Mouse (Mus musculus) heart, postnatal 0 days (tissue): ENCODE data around the gene Cep57. TPM values are rescaled to one million over a fixed set of nuclear protein-coding genes. Genes with fewer than 3 reads are reported as not detected.

Experiments used
- ATAC-seq: fragments of 200-750 bp; cut with Nextera tagmentation; 2 replicates; pipeline ENCODE4 v1.8.0; 2017; ENCODE audit warnings: low read depth, moderate number of reproducible peaks, moderate library complexity; ENCODE audit not compliant: insufficient read depth
- DNase-seq: peaks from one replicate; pipeline ENCODE4 v3.0.0-alpha.2; 2016; ENCODE audit warnings: low spot score
- H3K27ac ChIP-seq: fragments of 300-500 bp; sonication (generic); 2 replicates; pipeline ENCODE4 v1.5.1; 2014; ENCODE audit warnings: low read depth, mild to moderate bottlenecking
- H3K27me3 ChIP-seq: fragments of 300-500 bp; sonication (generic); 2 replicates; pipeline ENCODE4 v1.6.1; 2014; ENCODE audit warnings: low read length, mixed read lengths; ENCODE audit not compliant: control insufficient read depth, insufficient read depth
- H3K36me3 ChIP-seq: fragments of 300-500 bp; sonication (generic); replicated peaks from 2 replicates; pipeline ENCODE4 v1.6.1; 2014; ENCODE audit warnings: low read length, mixed read lengths; ENCODE audit not compliant: control insufficient read depth, insufficient read depth
- H3K4me1 ChIP-seq: fragments of 300-500 bp; sonication (generic); 2 replicates; pipeline ENCODE4 v1.6.1; 2014; ENCODE audit warnings: antibody characterized with exemption; ENCODE audit not compliant: control insufficient read depth, insufficient read depth
- H3K4me2 ChIP-seq: fragments of 300-500 bp; sonication (generic); 2 replicates; pipeline ENCODE4 v1.6.1; 2014; ENCODE audit warnings: low read depth, mild to moderate bottlenecking, low read length, moderate library complexity
- H3K4me3 ChIP-seq: fragments of 300-500 bp; sonication (generic); 2 replicates; pipeline ENCODE4 v1.5.1; 2014; ENCODE audit warnings: low read depth, low read length
- H3K9ac ChIP-seq: fragments of 300-500 bp; sonication (generic); replicated peaks from 2 replicates; pipeline ENCODE4 v1.6.1; 2014; ENCODE audit warnings: low read depth, low read length, mixed read lengths
- H3K9me3 ChIP-seq: fragments of 300-500 bp; sonication (generic); replicated peaks from 2 replicates; pipeline ENCODE4 v1.6.1; 2016; ENCODE audit warnings: low read length; ENCODE audit not compliant: control insufficient read depth
- CTCF ChIP-seq: IDR thresholded peaks from 2 replicates; pipeline ENCODE4 v1.5.1; 2016; ENCODE audit warnings: antibody characterized with exemption, control low read depth, low read depth
- EP300 ChIP-seq: IDR thresholded peaks from 2 replicates; pipeline ENCODE4 v1.6.1; 2016; ENCODE audit warnings: antibody characterized with exemption, low read depth
- WGBS: fragments of 180-500 bp; shearing (Covaris S2); extraction: QIAGEN DNeasy Blood & Tissue Kit; methylation state at CpG from one replicate; pipeline ENCODE4 v1.1.7; 2014; 5-methylcytosine and 5-hydroxymethylcytosine counted together
- polyA plus RNA-seq: library from polyadenylated mRNA; unstranded; fragments of >200 nt; fragmentation: Nextera tagmentation; extraction: Ambion mirVana; gene quantifications from 2 replicates; pipeline ENCODE4 v1.2.1, GENCODE M21; 2015
- total RNA-seq: library from RNA; depleted of rRNA; stranded (reverse); fragments of >200 nt; gene quantifications from 2 replicates; pipeline ENCODE4 v1.2.3, GENCODE M21; 2014; ENCODE audit warnings: low replicate concordance; rRNA removed

Cep57 gene
- total and polyA plus RNA-seq, 2 experiments from 2014 or later: 16.9 to 29.9 TPM

GRCm38 (mm10) chr9:13781985-13782384 is 44.9 kb downstream of the Cep57 start:
- H3K9ac ChIP-seq: no peak overlapping the region
- ATAC-seq (no peak), DNase-seq (no peak)
- no peaks in the 10 kb centered on the region for H3K27me3 ChIP-seq
- TF ChIP-seq EP300 (no peak), CTCF (no peak)
- H3K4me3 ChIP-seq: no peak overlapping the region
- no peak overlapping the region for H3K27ac ChIP-seq
- no peak overlapping the region for H3K4me2 ChIP-seq
- peaks cover 26% of the 10 kb centered on the region for H3K36me3 ChIP-seq
- peaks cover 5% of the 10 kb centered on the region; the same call in 1 of the 2 replicates for H3K9me3 ChIP-seq
- no peaks in the 10 kb centered on the region for H3K4me1 ChIP-seq
- WGBS: 98% methylated on average over 1 of the region's 1 CpGs

- WGBS: 71% methylated on average over 1 of the region's 1 CpGs
- no peaks in the 10 kb centered on the region for H3K27me3 ChIP-seq
- H3K4me2 ChIP-seq: no peak overlapping the region
- H3K36me3 ChIP-seq: no peaks in the 10 kb centered on the region
- TF ChIP-seq EP300: no peak
- TF ChIP-seq CTCF: no peak
- peaks cover 9% of the 10 kb centered on the region; the same call in 1 of the 2 replicates for H3K4me1 ChIP-seq
- H3K9me3 ChIP-seq: no peaks in the 10 kb centered on the region
- no peak overlapping the region for H3K27ac ChIP-seq
- ATAC-seq: no peak
- no peak for DNase-seq
- H3K9ac ChIP-seq: no peak overlapping the region
- H3K4me3 ChIP-seq: no peak overlapping the region
Observed at GRCm38 (mm10) chr9:13774732-13775131, 52.2 kb downstream of the Cep57 start.

- DNase-seq (no peak), ATAC-seq (no peak)
- Histone ChIP-seq H3K9me3 (no peaks in the 10 kb centered on the region), H3K9ac (no peak overlapping the region), H3K4me2 (no peak overlapping the region), H3K4me3 (no peak overlapping the region), H3K27ac (no peak overlapping the region), H3K4me1 (no peaks in the 10 kb centered on the region), H3K36me3 (0 out of 2 replicates have a peak, but pooled peaks cover 3% of the 10 kb centered on the region), H3K27me3 (no peaks in the 10 kb centered on the region)
- TF ChIP-seq CTCF (no peak), EP300 (no peak)
- 86% methylated on average over 7 of the region's 7 CpGs for WGBS
Observed at GRCm38 (mm10) chr9:13766570-13766969, 60.3 kb downstream of the Cep57 start.

- no peaks in the 10 kb centered on the region for H3K4me1 ChIP-seq
- 70% methylated on average over 2 of the region's 2 CpGs for WGBS
- DNase-seq: no peak
- no peak overlapping the region for H3K9ac ChIP-seq
- 0 out of 2 replicates have a peak, but pooled peaks cover 3% of the 10 kb centered on the region for H3K36me3 ChIP-seq
- no peak for ATAC-seq
- H3K4me2 ChIP-seq: no peak overlapping the region
- TF ChIP-seq EP300 (no peak), CTCF (no peak)
- H3K27ac ChIP-seq: no peak overlapping the region
- H3K27me3 ChIP-seq: no peaks in the 10 kb centered on the region
- H3K9me3 ChIP-seq: no peaks in the 10 kb centered on the region
- no peak overlapping the region for H3K4me3 ChIP-seq
Observed at GRCm38 (mm10) chr9:13765624-13766023, 61.3 kb downstream of the Cep57 start.

GRCm38 (mm10) chr9:13760430-13760829 is 66.5 kb downstream of the Cep57 start:
- Histone ChIP-seq H3K27ac (no peak overlapping the region), H3K4me1 (no peaks in the 10 kb centered on the region), H3K4me2 (no peak overlapping the region), H3K27me3 (no peaks in the 10 kb centered on the region), H3K9ac (no peak overlapping the region), H3K9me3 (peaks cover 9% of the 10 kb centered on the region; the same call in 1 of the 2 replicates), H3K4me3 (no peak overlapping the region), H3K36me3 (0 out of 2 replicates have a peak, but pooled peaks cover 7% of the 10 kb centered on the region)
- DNase-seq (no peak), ATAC-seq (no peak)
- TF ChIP-seq EP300: no peak
- no peak for TF ChIP-seq CTCF
- 78% methylated on average over 3 of the region's 3 CpGs for WGBS

Other genes with a start within 250 kb of the Cep57 start
- 62.1 and 75.0 TPM in 2 replicates for gene Mtmr2, start 78.7 kb downstream of the Cep57 start, total RNA-seq
- gene Mtmr2, start 78.7 kb downstream of the Cep57 start, polyA plus RNA-seq: 33.8 and 35.9 TPM in 2 replicates
- gene Fam76b, start 609 bp upstream of the Cep57 start, total RNA-seq: 17.3 and 22.5 TPM in 2 replicates
- gene Fam76b, start 609 bp upstream of the Cep57 start, polyA plus RNA-seq: 9.5 and 9.6 TPM in 2 replicates